Mouse (Mus musculus) layer of hippocampus, adult 9-10 months (tissue): ENCODE measurements at regions not wholly inside any gene's neighbourhood (a gene's known extent, or its start where the extent isn't known, plus 50 kb on each side); places are given as distances from the start of the nearest gene placed in this dataset.
"Not testable (repeated sequence)": the region's sequence is repeated elsewhere in the genome, so short reads cannot be mapped to it uniquely, and the experiment has no call there.

Experiments
- DNase-seq: peaks from one replicate; pipeline ENCODE4 v3.0.0; 2022; ENCODE audit warnings: low spot score

GRCm38 (mm10) chr17:43139916-43140315, 123.6 kb downstream of the Tnfrsf21 start:
- no peak for DNase-seq

- no peak for DNase-seq
Measured at GRCm38 (mm10) chr17:43141740-43142139, 125.4 kb downstream of the Tnfrsf21 start.

GRCm38 (mm10) chr17:43145749-43146148, 124.4 kb upstream of the Adgrf1 start:
- no peak for DNase-seq

GRCm38 (mm10) chr17:43147935-43148334, 122.2 kb upstream of the Adgrf1 start:
- DNase-seq = no peak

GRCm38 (mm10) chr17:43152620-43153019, 117.5 kb upstream of the Adgrf1 start:
- DNase-seq = no peak

GRCm38 (mm10) chr17:43155271-43155670, 114.9 kb upstream of the Adgrf1 start:
- not testable (repeated sequence) for DNase-seq

- no peak for DNase-seq
Measured at GRCm38 (mm10) chr17:43156116-43156515, 114.0 kb upstream of the Adgrf1 start.

GRCm38 (mm10) chr17:43157781-43158501, 112.2 kb upstream of the Adgrf1 start:
- DNase-seq = peak; percentile 43

- DNase-seq = no peak
Measured at GRCm38 (mm10) chr17:43158741-43159140, 111.4 kb upstream of the Adgrf1 start.

GRCm38 (mm10) chr17:43161306-43161705, 108.8 kb upstream of the Adgrf1 start:
- not testable (repeated sequence) for DNase-seq

GRCm38 (mm10) chr17:43163126-43163525, 107.0 kb upstream of the Adgrf1 start:
- DNase-seq = no peak

GRCm38 (mm10) chr17:43166091-43166490, 104.0 kb upstream of the Adgrf1 start:
- DNase-seq = no peak

GRCm38 (mm10) chr17:43169435-43169834, 100.7 kb upstream of the Adgrf1 start:
- DNase-seq = no peak

GRCm38 (mm10) chr17:43172657-43173165, 97.4 kb upstream of the Adgrf1 start:
- no peak for DNase-seq

- DNase-seq = no peak
Measured at GRCm38 (mm10) chr17:43174860-43175259, 95.3 kb upstream of the Adgrf1 start.

GRCm38 (mm10) chr17:43177244-43177643, 92.9 kb upstream of the Adgrf1 start:
- DNase-seq = no peak

- DNase-seq = no peak
Measured at GRCm38 (mm10) chr17:43190016-43190415, 80.1 kb upstream of the Adgrf1 start.

GRCm38 (mm10) chr17:43190853-43191485, 79.2 kb upstream of the Adgrf1 start:
- no peak for DNase-seq

- no peak for DNase-seq
Measured at GRCm38 (mm10) chr17:43197232-43197631, 72.9 kb upstream of the Adgrf1 start.

GRCm38 (mm10) chr17:43200832-43201231, 69.3 kb upstream of the Adgrf1 start:
- DNase-seq = no peak

- DNase-seq = no peak
Measured at GRCm38 (mm10) chr17:43206701-43207470, 63.2 kb upstream of the Adgrf1 start.

GRCm38 (mm10) chr17:43209727-43210126, 60.4 kb upstream of the Adgrf1 start:
- no peak for DNase-seq

- no peak for DNase-seq
Measured at GRCm38 (mm10) chr17:43214038-43214437, 56.1 kb upstream of the Adgrf1 start.
